Comparison of ENCODE assay signal across 8 mouse cellular contexts in genomic region chr3:110142314-110143205, GRCm38 (mm10). TPM values are rescaled to one million over a fixed set of nuclear protein-coding genes. Genes with fewer than 3 reads are reported as not detected.
DNase-seq lines count a peak whose midpoint lies in the region; ATAC-seq and TF ChIP-seq lines count a peak whose summit lies in the region.

No protein-coding gene starts in this region.

- ATAC-seq in kidney, postnatal 0 days (replicated peaks; ENCODE audit: low FRiP score, low read depth), result peak; percentile 53
- 0 out of 2 replicates have a peak, but pooled peaks have one; percentile 51 for ATAC-seq in stomach, embryonic 16.5 days (ENCODE audit: insufficient read depth, low FRiP score)
- ATAC-seq in erythroblast, adult 5-6 weeks (replicated peaks; ENCODE audit: low FRiP score, poor library complexity, severe bottlenecking), result no peak

- H3K27ac ChIP-seq in spleen, adult 2 months (ENCODE audit: insufficient read depth, low read length), result no peak overlapping the region
- no peak overlapping the region for H3K27ac ChIP-seq in kidney, postnatal 0 days
- peak overlapping the region; percentile 79 for H3K27ac ChIP-seq in midbrain, embryonic 10.5 days (replicated peaks)
- H3K27ac ChIP-seq in stomach, embryonic 16.5 days (ENCODE audit: low read length), result no peak overlapping the region

- H3K36me3 ChIP-seq in spleen, adult 2 months (ENCODE audit: control insufficient read depth, insufficient read depth, low read length), result no peaks in the 10 kb centered on the region
- H3K36me3 ChIP-seq in kidney, postnatal 0 days (ENCODE audit: insufficient read depth, low read length), result no peaks in the 10 kb centered on the region
- H3K36me3 ChIP-seq in midbrain, embryonic 10.5 days, result no peaks in the 10 kb centered on the region
- H3K36me3 ChIP-seq in stomach, embryonic 16.5 days (ENCODE audit: control insufficient read depth, insufficient read depth, low read length), result no peaks in the 10 kb centered on the region

- peaks cover 16% of the 10 kb centered on the region for H3K27me3 ChIP-seq in spleen, adult 2 months (ENCODE audit: control insufficient read depth, insufficient read depth, low read length)
- peaks cover 4% of the 10 kb centered on the region; the same call in 1 of the 2 replicates for H3K27me3 ChIP-seq in kidney, postnatal 0 days (ENCODE audit: insufficient read depth, low read length)
- peaks cover 31% of the 10 kb centered on the region for H3K27me3 ChIP-seq in midbrain, embryonic 10.5 days (ENCODE audit: low read depth, poor library complexity, severe bottlenecking)
- H3K27me3 ChIP-seq in stomach, embryonic 16.5 days (ENCODE audit: control insufficient read depth, insufficient read depth, low read length), result no peaks in the 10 kb centered on the region; the same call in 1 of the 2 replicates

- peak overlapping the region; percentile 100 for H3K4me2 ChIP-seq in kidney, postnatal 0 days (ENCODE audit: low read length)
- H3K4me2 ChIP-seq in stomach, embryonic 16.5 days (ENCODE audit: low read depth, low read length), result peak overlapping the region; percentile 100

- no peaks in the 10 kb centered on the region for H3K9me3 ChIP-seq in kidney, postnatal 0 days (replicated peaks; ENCODE audit: low read length)
- no peaks in the 10 kb centered on the region for H3K9me3 ChIP-seq in midbrain, embryonic 10.5 days (replicated peaks)
- H3K9me3 ChIP-seq in stomach, embryonic 16.5 days (replicated peaks; ENCODE audit: control insufficient read depth, low read length), result no peaks in the 10 kb centered on the region

- H3K4me1 ChIP-seq in spleen, adult 2 months (ENCODE audit: control insufficient read depth, insufficient read depth, insufficient read length), result no peaks in the 10 kb centered on the region
- peaks cover 5% of the 10 kb centered on the region; the same call in 1 of the 2 replicates for H3K4me1 ChIP-seq in kidney, postnatal 0 days (replicated peaks; ENCODE audit: insufficient read depth, low read length)
- peaks cover 20% of the 10 kb centered on the region for H3K4me1 ChIP-seq in midbrain, embryonic 10.5 days
- H3K4me1 ChIP-seq in stomach, embryonic 16.5 days (ENCODE audit: control insufficient read depth, insufficient read depth, low read length), result no peaks in the 10 kb centered on the region

- H3K9ac ChIP-seq in kidney, postnatal 0 days (ENCODE audit: low read depth, low read length), result peak overlapping the region; percentile 53
- H3K9ac ChIP-seq in stomach, embryonic 16.5 days (ENCODE audit: low read length), result peak overlapping the region; percentile 69

- TF ChIP-seq POLR2A in spleen, adult 2 months (IDR thresholded peaks at IDR 0.05; ENCODE audit: low read depth, low read length), result no peak

- no peak for TF ChIP-seq CTCF in spleen, adult 2 months (IDR thresholded peaks at IDR 0.05; ENCODE audit: extremely low read depth, insufficient read depth, insufficient read length, insufficient replicate concordance)
- no peak for TF ChIP-seq CTCF in kidney, postnatal 0 days (IDR thresholded peaks at IDR 0.05; ENCODE audit: low read depth)

- H3K4me3 ChIP-seq in spleen, adult 2 months (ENCODE audit: extremely low read depth, insufficient read depth, insufficient read length), result peak overlapping the region; percentile 18
- peak overlapping the region; percentile 59 for H3K4me3 ChIP-seq in kidney, postnatal 0 days (replicated peaks; ENCODE audit: low read depth, low read length)
- H3K4me3 ChIP-seq in midbrain, embryonic 10.5 days, result peak overlapping the region; percentile 81
- peak overlapping the region; percentile 66 for H3K4me3 ChIP-seq in stomach, embryonic 16.5 days (replicated peaks; ENCODE audit: low read length)

- DNase-seq in spleen, adult 2 months (ENCODE audit: low read depth in 1 of 2, low spot score in 2 of 2), result no peak
- DNase-seq in spleen, adult 18-20 months, result no peak
- DNase-seq in cerebellum, postnatal 10 days, result peak; percentile 39 to 56
- peak; percentile 13 to 23 for DNase-seq in frontal cortex, postnatal 25 days (ENCODE audit: low spot score in 2 of 2)
- DNase-seq in kidney, postnatal 0 days (ENCODE audit: low spot score), result no peak
- DNase-seq in midbrain, embryonic 10.5 days (ENCODE audit: low spot score), result peak; percentile 52

- 2% methylated on average over 76 of the region's 77 CpGs for WGBS in spleen, adult 2 months
- under 1% methylated on average over 68 of the region's 77 CpGs for WGBS in kidney, postnatal 0 days
- under 1% methylated on average over 68 of the region's 77 CpGs for WGBS in midbrain, embryonic 10.5 days
- under 1% methylated on average over 71 of the region's 77 CpGs for WGBS in stomach, embryonic 16.5 days

RNA-seq across cellular contexts. Expression of gene Ntng1, which starts 1.3 kb away (rescaled TPM):
- 0.02 and 0.05 TPM in 2 replicates for polyA plus RNA-seq in spleen, adult 2 months (2012; rRNA removed)
- polyA plus RNA-seq in kidney, postnatal 0 days (2015; fragmentation: Nextera tagmentation; extraction: Ambion mirVana), result 1.8 and 4.4 TPM in 2 replicates
- 1.9 and 3.6 TPM in 2 replicates for polyA plus RNA-seq in midbrain, embryonic 10.5 days (2016; fragmentation: Nextera tagmentation; extraction: Ambion mirVana)
- 2.0 and 3.0 TPM in 2 replicates for polyA plus RNA-seq in stomach, embryonic 16.5 days (2015; fragmentation: Nextera tagmentation; extraction: Ambion mirVana)
- total RNA-seq in erythroblast, adult 5-6 weeks (2015; ENCODE audit: low replicate concordance), result not detected in 2 replicates
- not detected in 2 replicates for total RNA-seq in erythroblast, adult 5-6 weeks (2017; ENCODE audit: low replicate concordance)

Comparison
In these comparisons a context has a peak if more than half of its experiments do, and no peak if none do; other contexts are left out.
1. DNase-seq: peak in cerebellum, postnatal 10 days (2 of 2), frontal cortex, postnatal 25 days (2 of 2) and midbrain, embryonic 10.5 days (single experiment); none in spleen, adult 2 months (0 of 2), spleen, adult 18-20 months (0 of 2) and kidney, postnatal 0 days (single experiment).
2. H3K4me3 ChIP-seq: peak in every context shown above with its lines; median percentile 81 in midbrain, embryonic 10.5 days; 66 in stomach, embryonic 16.5 days; 59 in kidney, postnatal 0 days; 18 in spleen, adult 2 months.